Mouse (Mus musculus): ENCODE measurements around the gene Gm6993. TPM values are rescaled to one million over a fixed set of nuclear protein-coding genes. Genes with fewer than 3 reads are reported as not detected.

The Gm6993 gene
- total RNA-seq, 1 experiment from 2014 or later, result not detected

GRCm38 (mm10) chr12:31236861-31237595 is 3.5 kb upstream of the Gm6993 start:
- ATAC-seq (ENCODE audit: extremely low read depth, insufficient number of reproducible peaks, low FRiP score, poor library complexity, severe bottlenecking), result no peak

- ATAC-seq (ENCODE audit: extremely low read depth, insufficient number of reproducible peaks, low FRiP score, poor library complexity, severe bottlenecking), result no peak
Observed at GRCm38 (mm10) chr12:31239031-31239583, 1.5 kb upstream of the Gm6993 start.

GRCm38 (mm10) chr12:31239798-31240197 is 772 bp upstream of the Gm6993 start:
- no peak for ATAC-seq (ENCODE audit: extremely low read depth, insufficient number of reproducible peaks, low FRiP score, poor library complexity, severe bottlenecking)

- ATAC-seq (ENCODE audit: extremely low read depth, insufficient number of reproducible peaks, low FRiP score, poor library complexity, severe bottlenecking), result no peak
Observed at GRCm38 (mm10) chr12:31241595-31242342, 1.2 kb downstream of the Gm6993 start.

GRCm38 (mm10) chr12:31244001-31244400 is 3.4 kb downstream of the Gm6993 start:
- no peak for ATAC-seq (ENCODE audit: extremely low read depth, insufficient number of reproducible peaks, low FRiP score, poor library complexity, severe bottlenecking)

- ATAC-seq (ENCODE audit: extremely low read depth, insufficient number of reproducible peaks, low FRiP score, poor library complexity, severe bottlenecking), result no peak
Observed at GRCm38 (mm10) chr12:31244691-31245090, 4.1 kb downstream of the Gm6993 start.

GRCm38 (mm10) chr12:31246153-31246552 is 5.6 kb downstream of the Gm6993 start:
- ATAC-seq (ENCODE audit: extremely low read depth, insufficient number of reproducible peaks, low FRiP score, poor library complexity, severe bottlenecking), result no peak

DNA sequence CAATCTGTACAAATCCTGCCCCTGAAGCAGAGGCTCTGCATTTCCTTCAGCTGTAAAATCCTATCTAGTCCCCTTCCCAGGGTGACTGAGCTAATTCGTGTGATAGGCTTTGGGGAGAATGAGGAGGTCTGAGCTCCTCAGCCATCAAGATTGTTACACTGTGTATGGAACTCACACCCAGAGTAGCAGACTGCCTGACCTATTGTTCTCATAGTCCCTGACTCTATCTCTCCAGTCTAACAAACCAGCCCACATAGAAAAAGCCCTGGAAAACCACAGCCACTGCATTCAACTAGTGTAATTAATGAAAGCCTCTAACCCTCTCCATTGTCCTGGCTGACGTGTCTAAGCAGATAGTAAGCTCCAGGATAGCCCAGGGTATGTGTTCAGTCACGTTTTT is 6.0 kb downstream of the Gm6993 start:
- no peak for ATAC-seq (ENCODE audit: extremely low read depth, insufficient number of reproducible peaks, low FRiP score, poor library complexity, severe bottlenecking)

DNA sequence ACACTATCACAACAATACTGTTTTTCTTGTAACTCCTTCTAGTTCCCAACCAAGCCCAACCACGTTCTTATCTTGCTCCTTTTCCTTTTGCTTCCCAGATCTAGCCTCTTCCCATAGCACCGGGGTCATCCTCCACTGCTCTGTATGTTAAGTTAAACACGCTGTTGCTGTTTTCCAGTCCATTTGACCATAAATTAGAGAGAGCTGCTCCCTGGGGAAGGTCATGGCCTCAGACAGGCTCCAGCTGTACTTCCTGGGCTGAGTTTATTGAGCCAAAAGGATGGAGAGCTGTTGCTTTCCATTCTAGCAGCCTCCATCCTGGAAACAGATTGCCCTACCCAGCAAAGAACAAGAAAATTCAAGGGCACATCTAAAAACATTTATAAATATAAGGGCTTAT is 7.6 kb downstream of the Gm6993 start:
- ATAC-seq (ENCODE audit: extremely low read depth, insufficient number of reproducible peaks, low FRiP score, poor library complexity, severe bottlenecking), result no peak

GRCm38 (mm10) chr12:31248681-31249080 is 8.1 kb downstream of the Gm6993 start:
- no peak for ATAC-seq (ENCODE audit: extremely low read depth, insufficient number of reproducible peaks, low FRiP score, poor library complexity, severe bottlenecking)

GRCm38 (mm10) chr12:31252259-31252658 is 11.7 kb downstream of the Gm6993 start:
- ATAC-seq (ENCODE audit: extremely low read depth, insufficient number of reproducible peaks, low FRiP score, poor library complexity, severe bottlenecking), result no peak

DNA sequence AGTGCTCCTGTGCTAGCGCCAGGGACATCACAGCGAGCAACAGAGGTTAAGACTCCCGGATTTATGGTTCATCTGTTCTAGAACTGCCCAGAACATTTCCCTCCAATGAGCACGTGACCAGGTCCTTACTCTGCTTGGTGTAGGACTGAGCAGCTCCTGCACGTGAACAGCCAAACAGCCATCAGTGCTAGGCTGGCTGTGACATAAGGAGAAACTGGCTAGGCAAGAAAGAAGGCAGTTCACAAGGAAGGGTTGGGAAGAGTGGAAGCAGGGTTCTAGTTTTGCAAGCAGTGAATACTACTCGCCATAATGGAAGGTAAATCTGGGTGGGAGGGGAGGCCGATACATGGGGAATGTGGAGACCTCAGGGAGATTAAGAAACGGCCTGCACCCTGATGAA is 14.4 kb downstream of the Gm6993 start:
- no peak for ATAC-seq (ENCODE audit: extremely low read depth, insufficient number of reproducible peaks, low FRiP score, poor library complexity, severe bottlenecking)

DNA sequence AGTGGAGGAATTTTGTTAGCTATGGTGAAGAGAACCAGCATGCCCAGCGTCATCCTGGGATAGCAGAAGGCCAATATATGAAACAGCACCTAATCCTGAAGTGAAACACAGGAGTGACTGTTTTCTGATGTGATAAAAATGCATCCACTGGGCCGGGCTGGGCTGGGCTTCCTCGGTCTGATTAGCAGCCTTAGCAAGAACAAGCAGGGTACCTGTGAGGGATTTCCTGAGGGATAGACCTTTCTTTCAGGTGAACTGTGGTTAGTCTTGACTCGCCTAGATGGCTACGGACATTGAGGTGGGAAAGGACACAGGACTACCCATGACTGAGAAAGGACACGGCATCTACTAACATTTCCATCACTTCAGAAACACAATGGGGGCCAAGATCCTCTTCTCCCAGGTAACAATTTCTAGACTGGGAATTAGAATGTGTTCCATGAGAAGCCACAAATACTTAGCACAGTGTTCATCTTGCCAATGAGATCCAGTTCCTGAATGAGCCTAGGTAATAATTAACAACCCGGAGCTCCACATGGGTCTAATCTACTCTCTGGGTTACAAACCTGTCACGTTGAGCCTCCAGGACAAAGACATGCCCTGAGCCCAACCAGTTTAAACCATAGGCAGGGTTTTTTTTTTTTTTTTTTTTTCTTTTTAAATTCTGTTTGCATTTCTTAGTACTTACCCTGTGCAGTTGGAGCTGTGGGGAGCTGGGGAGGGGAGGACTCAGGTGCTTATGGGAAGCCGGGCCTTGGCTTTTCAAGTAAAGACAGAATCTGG is 15.7 kb downstream of the Gm6993 start:
- ATAC-seq (ENCODE audit: extremely low read depth, insufficient number of reproducible peaks, low FRiP score, poor library complexity, severe bottlenecking), result no peak

DNA sequence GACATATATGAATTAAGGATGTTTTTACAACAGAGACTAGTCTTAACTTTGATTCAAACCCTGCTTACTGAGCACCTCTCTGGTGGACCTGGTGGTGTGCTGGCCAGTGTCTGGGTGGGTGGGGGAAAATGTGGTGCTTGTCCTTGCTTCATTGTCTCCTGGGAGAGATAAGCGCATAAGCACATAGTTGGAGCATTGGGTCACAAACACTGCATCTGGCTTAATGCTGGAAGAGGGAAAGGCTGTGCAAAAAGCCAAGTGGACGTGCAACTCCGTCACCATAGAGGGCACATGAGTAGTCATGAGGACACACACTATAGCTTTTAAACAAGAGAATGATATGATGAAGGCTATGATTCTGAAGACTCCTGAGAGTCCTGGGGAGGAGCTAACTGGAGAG is 21.3 kb downstream of the Gm6993 start:
- no peak for ATAC-seq (ENCODE audit: extremely low read depth, insufficient number of reproducible peaks, low FRiP score, poor library complexity, severe bottlenecking)

- ATAC-seq (ENCODE audit: extremely low read depth, insufficient number of reproducible peaks, low FRiP score, poor library complexity, severe bottlenecking), result no peak
Observed at GRCm38 (mm10) chr12:31263921-31264320, 23.4 kb downstream of the Gm6993 start.

DNA sequence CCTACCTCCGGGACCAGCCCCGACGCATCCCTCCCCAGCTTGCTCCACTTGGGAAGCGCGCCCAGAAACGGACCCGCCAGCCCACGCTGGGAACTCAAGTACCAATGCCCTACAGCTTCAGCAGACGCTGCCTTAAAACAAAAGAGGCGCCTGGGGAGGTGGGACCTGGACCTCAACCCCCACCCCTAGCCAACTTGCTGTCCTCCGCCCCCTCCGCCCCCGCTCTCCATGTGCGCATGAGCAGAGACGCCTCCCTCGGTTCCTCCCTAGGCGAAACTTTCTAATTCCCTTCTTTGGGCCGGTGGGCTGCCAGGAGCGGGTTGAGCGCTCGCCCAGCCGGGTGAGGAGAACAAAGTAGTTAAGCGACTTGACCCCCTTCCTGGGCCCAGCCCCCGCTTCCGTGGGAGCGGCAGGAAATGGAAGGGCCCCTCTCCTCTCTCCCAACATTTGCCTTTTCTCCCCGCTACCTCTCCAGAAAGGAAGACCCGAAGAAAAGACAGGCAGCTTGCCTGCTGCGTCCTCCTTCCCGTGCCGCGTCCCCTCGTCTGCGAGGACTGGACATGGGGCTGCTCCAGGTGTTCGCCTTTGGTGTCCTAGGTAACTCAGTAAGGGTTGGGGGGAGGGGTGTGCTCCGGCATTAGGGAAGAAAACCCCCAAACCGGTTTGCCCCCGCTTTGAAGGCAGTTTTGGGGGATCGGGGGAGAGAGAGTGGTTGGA is 24.6 kb downstream of the Gm6993 start, which contains the start of gene Lamb1:
TSS of gene Lamb1 (plus strand) at position 230 of the 717 bp plus-strand sequence.
- no peak for ATAC-seq (ENCODE audit: extremely low read depth, insufficient number of reproducible peaks, low FRiP score, poor library complexity, severe bottlenecking)

DNA sequence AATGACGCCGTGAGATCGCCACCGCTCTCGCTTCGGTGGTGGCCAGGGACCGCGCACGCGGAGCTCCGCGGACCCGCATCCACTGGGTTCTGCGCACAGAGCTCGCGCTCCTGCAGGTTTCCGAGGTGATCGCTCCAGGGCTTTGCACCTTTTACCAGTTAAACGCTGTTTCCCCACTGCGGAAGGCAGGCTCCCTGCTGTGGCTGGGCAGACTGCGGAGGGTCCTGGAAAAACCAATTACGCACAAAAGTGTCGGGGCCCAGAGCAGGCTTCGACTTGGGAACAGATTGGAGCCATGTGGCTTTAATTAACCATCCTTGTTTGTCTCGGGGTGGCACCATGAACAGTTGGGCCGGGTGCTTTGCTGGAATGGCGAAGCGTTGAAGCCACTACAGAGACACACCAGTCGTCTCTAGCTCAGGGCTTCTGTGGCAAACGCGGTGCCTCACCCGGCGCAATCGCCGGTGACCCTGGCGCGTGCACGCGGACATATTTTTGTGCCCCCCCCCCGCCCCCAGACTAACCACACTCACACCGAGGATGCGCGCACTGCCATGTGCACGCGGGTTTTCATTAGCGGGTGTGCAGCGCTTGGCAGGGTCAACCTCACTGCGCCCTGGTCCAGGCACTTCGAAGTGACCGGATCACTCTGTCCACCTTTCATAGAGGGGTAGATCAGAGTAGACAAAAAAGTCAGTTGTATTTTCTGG is 25.3 kb downstream of the Gm6993 start:
- no peak for ATAC-seq (ENCODE audit: extremely low read depth, insufficient number of reproducible peaks, low FRiP score, poor library complexity, severe bottlenecking)

DNA sequence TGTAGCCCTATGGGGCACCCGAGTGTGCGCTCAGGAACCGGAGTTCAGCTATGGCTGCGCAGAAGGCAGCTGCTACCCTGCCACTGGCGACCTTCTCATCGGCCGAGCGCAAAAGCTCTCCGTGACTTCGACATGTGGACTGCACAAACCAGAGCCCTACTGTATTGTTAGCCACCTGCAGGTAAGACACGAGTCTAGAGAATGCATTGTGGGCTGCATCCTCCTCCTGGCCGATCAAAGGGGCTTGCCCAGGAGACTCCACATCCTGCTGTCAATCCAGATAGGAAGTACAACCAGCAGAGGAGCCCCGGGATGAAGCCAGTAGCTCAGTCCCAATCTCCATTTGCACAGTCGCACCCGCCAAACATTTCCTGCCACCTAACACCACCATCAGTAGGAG is 26.1 kb downstream of the Gm6993 start:
- ATAC-seq (ENCODE audit: extremely low read depth, insufficient number of reproducible peaks, low FRiP score, poor library complexity, severe bottlenecking), result no peak

Measured in neutrophil, adult 5-6 weeks (primary cell).